Mouse (Mus musculus) myocyte (in vitro differentiated cells): ENCODE results near the gene 4931414P19Rik.

Source experiments
- MYOG ChIP-seq, 3 experiments: IDR thresholded peaks; one replicate each; pipeline ENCODE4 v1.6.1; 2011; ENCODE audit warnings: control low read depth in 2 of 3, low read depth in 2 of 3, mild to moderate bottlenecking in 2 of 3; ENCODE audit not compliant: insufficient read length in 2 of 3, control insufficient read depth in 1 of 3, insufficient read depth in 1 of 3
- TCF12 ChIP-seq: IDR thresholded peaks from one replicate; pipeline ENCODE4 v1.6.1; 2011; ENCODE audit warnings: mild to moderate bottlenecking, control low read depth; ENCODE audit not compliant: poor library complexity, insufficient read depth, severe bottlenecking
- USF1 ChIP-seq: IDR thresholded peaks from one replicate; pipeline ENCODE4 v1.6.1; 2011; ENCODE audit warnings: low read depth, mild to moderate bottlenecking, control low read depth, moderate library complexity

- TF ChIP-seq MYOG (IDR thresholded peaks at IDR 0.05; ENCODE audit: control insufficient read depth in 1 of 3, insufficient read depth in 1 of 3, insufficient read length in 2 of 3, low read depth in 2 of 3) (no peak), TCF12 (no peak), USF1 (no peak)
Observed at GRCm38 (mm10) chr14:54617152-54617896, 11.5 kb upstream of the 4931414P19Rik start.
